Mouse (Mus musculus) embryo, embryonic 10.5 days (tissue): ENCODE measurements around the gene Slc7a11.

ENCODE experiments used
- DNase-seq: peaks from one replicate; pipeline ENCODE4 v3.0.0-alpha.2; 2015; ENCODE audit warnings: low spot score

Slc7a11 gene

DNA sequence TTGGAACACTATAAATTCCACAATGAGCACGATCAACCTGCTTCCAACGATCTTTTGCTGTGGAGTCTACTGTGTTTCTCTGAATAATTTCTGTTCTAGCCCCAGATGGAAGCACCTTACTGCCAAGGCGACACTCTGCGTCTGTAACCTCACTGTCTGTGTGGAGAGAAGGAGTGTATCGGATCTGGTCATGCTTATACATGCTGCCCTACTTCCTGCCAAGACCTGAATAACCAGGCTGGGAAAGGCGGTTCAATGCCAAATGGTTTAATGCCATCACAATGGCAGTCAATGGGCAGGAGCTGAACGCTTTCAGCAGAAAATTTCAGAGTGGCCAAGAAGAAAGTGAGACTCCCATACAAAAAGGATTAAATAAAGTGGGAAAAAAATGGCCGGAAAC lies 137.1 kb downstream of the Slc7a11 start:
- no peak for DNase-seq

DNA sequence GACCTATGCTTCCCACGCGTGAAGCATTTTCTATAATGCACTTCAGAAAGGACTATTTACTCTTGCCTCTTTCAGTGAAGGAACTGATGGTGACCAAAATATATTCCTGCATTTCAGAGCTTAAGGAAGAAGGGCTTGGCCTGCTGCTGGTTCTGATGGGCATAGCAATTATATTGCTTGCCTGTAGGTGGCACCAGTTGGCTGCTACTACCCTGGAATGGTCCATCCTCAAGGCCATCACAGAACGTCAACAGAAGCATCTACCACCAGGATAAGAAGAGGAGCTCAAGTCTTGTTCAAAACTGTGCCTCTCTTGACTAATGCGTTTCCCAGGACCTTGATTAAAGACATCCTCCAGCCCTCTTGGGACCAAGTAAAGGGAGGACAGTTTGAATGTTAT lies 139.3 kb downstream of the Slc7a11 start:
- DNase-seq, result peak; percentile 50

DNA sequence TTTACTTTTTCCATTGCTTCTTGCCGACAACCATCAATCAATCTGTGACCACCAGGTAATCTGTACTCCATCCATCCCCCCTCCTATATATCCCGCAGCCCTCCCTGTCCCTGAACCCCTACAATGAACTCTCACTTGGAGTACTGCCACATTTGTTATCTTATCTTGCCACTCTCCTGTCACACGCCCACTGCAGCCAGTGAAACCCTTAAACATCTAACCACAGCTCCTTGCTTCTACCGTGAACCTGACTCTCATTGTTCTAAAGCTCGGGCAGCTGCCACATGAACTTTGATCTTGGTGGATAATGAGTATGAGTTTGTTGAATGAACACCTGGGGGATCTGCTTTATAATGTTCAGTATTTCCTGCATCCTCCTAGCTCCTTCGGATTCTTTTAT lies 140.8 kb downstream of the Slc7a11 start:
- DNase-seq, result no peak

- peak; percentile 87 for DNase-seq
Measured at GRCm38 (mm10) chr3:50300952-50301303, 142.5 kb downstream of the Slc7a11 start.

DNA sequence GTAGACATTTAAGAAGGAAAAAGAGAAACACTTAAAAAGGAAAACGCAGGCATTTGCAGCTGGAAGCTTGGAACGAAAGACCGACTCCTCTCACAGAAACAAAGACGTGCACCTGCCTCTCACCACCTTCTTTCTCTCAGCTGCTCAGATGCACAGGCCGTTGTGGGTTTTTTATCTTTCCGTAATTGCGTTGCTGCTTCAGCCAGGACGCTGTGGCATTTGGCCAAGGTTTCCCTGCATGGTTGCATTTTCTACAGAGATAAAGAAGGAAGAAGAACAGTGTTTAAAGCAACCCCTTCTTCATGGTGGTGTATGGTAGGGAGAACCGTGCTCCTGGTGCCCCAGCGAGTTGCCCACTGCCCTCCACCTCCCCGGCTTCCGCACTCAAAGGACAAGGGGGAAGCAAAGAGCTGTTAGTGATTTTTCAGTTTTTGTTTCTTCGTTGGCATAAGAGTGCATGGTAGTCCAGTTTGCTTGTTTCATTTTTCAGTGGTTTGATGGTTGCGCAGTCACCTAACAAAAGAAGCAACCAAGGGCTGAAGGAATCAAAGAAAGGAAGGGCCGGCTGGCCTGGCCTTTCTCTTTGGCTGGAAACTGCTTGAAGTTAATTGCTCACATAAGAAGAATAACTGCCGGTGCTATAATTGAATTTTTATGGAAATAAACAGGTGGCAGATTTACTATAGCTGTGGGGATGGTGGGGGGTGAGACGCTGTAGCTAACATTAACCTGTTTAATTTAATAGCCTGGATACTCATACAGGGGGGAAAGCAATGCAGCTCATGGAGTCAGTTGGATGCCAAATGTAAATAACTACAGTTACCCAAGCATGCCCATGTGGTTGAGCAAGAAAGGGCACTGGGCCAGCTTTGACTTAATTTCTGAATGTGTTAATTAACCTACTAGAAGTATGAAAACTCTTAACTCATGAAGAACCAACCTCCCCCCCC lies 143.1 kb downstream of the Slc7a11 start:
- no peak for DNase-seq

GRCm38 (mm10) chr3:50298366-50298991 lies 144.9 kb downstream of the Slc7a11 start:
- no peak for DNase-seq

DNA sequence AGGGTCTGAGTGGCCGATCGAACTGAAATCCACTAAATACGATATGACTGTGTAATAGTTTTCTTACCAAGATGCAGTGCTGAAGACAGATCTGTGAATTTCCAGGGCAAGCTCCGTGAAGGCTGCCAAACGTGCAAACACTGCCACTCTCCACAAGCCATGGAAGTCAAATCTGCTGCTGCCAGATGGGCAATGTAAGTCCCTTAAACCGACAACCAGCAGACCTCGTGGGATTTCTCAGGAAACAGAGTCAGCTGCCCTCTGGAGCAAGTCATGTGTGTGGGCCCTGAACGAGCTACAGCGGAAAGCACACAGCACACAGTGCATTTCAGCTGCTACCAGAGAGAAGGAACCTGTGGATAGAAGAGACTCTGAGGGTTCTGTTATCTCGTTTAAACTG lies 146.5 kb downstream of the Slc7a11 start:
- peak; percentile 27 for DNase-seq

DNA sequence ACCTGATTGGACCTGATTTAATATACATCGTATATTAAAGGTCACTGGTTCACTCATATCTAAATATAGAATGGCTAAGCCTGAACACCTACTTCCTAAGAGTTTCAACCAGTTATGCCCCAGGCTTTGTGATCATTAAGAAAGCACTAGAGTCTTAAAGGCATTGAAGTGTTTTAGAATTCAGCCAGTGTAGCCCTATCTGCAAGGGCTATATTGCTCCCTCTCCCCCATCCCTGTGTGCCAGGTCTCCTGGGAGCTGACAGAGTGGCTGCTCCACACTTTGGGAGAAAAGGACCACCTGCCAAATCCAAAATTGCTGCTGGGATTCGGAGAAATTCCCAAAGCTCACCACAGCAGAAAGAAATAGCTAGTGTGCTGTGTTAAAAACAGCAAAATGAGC lies 168.4 kb downstream of the Slc7a11 start:
- DNase-seq, result no peak

GRCm38 (mm10) chr3:50272222-50272621 lies 171.2 kb downstream of the Slc7a11 start:
- no peak for DNase-seq

DNA sequence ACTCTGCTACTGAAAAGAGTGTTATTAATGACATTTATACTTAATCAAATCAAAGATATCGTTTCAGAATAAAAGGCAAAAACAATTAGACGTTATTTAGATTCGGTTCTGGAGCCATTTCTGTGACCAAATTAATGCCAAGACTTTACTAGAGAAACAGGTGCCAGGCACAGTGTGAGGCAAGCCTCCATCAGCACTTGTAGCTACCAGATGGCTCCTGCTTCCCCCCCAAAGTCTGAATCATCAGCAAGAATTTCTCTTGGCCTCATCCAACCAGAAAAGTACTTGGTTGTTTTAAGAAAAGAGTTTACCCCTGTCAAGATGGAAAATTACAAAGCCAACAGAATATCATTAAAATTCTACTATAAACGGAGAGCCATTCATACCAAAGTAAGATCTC lies 173.7 kb downstream of the Slc7a11 start:
- DNase-seq, result no peak

DNA sequence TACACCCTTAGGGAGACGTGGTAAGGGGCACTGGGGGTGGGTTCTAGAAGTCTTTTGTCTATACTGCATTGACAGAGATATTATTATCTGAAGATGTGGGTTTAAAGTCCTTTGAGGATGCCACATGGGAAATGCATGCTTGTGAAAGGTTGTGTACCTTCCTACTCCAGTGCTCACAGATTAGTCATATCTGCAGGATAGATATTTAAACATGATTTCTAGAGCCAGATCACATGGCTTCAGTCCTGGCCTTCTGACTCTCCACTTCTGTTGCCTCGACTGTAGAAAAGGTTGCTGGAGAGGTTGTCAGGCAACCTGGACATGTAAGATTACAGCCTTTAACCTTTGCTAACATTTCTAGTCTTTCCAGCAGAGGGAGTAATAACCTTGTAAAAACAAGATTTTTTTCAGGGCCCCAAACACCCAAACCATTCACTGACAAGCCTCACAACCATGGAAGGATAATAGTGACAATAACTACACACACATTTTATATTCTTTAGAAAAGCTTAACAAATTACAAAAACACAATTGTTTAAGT lies 180.8 kb downstream of the Slc7a11 start:
- DNase-seq, result peak; percentile 24

DNA sequence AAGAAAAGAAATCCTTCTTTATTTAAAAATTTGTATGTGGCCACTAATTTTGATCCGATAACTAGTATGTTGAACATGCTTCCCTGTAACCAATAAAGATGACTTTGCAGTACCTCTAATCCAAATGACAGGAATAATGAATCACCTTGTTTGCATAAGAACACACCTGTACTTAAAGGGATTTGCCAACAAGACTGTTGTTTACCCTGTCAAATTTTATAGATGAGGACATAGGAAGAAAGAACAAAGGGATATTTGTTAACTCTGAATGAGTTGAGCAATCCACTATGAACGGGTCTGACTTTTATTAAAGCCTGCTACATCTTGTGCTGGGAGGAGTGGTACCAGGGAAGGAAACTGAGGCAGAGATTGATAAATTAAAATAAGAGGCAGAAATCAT lies 181.3 kb downstream of the Slc7a11 start:
- no peak for DNase-seq

DNA sequence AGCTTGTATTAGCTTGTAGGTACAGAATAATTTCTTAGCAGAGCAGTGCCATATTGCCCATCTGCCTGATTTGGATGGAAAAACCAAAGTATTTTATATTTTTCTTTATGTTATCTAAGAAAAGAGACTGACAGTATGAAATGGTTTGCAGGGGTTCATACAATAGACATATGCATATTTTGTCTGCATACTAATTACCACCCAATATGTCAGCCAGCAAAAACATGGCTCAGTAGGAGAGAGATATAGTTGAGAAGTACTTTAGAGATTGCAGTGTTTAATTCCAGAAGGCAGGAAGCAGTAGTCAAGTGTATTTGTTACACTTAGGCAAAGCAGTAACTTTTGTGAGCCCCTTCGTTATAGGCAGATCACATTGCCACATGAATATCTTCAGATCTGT lies 182.7 kb downstream of the Slc7a11 start:
- DNase-seq, result no peak

- DNase-seq, result no peak
Measured at GRCm38 (mm10) chr3:50258852-50259251, 184.6 kb downstream of the Slc7a11 start.

GRCm38 (mm10) chr3:50249598-50250300 lies 193.7 kb downstream of the Slc7a11 start:
- DNase-seq, result no peak

DNA sequence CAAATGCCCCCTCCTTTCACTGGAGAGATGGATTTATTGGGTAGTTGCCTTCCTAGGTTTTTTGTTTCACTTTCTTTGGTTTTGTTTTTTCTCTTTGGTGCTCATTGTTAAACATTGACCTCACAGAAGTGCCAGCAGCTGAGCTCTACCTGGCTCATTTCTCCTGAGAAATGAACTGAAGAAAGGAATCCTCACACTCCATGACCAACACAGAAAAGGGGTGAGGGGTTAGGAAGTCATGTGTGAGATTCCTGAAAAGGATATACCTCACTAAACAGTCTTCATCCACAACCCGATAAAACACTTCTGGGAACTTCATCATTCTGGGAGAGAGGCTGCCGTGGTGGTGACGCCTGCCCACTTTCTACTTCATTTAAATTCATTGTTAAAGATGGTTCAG lies 207.4 kb downstream of the Slc7a11 start:
- no peak for DNase-seq

DNA sequence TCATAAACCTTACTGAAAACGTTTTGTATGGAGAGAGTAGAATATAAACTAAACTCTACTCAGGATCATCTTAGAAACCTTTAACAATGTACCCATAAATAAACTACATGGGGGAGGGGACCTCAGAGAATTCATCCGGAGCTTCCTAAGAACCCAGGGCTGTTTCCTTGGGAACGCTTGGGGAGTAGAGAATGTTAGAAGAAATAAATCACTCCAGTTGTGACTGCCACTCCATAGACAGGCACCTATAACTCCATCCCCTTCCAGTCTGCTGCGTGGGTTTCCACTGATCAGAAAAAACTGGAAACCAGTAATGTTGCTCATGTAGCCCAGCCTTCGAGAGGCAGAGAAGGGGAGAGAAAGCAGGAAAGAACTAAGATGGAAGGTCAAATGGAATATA lies 210.3 kb downstream of the Slc7a11 start:
- peak; percentile 34 for DNase-seq

DNA sequence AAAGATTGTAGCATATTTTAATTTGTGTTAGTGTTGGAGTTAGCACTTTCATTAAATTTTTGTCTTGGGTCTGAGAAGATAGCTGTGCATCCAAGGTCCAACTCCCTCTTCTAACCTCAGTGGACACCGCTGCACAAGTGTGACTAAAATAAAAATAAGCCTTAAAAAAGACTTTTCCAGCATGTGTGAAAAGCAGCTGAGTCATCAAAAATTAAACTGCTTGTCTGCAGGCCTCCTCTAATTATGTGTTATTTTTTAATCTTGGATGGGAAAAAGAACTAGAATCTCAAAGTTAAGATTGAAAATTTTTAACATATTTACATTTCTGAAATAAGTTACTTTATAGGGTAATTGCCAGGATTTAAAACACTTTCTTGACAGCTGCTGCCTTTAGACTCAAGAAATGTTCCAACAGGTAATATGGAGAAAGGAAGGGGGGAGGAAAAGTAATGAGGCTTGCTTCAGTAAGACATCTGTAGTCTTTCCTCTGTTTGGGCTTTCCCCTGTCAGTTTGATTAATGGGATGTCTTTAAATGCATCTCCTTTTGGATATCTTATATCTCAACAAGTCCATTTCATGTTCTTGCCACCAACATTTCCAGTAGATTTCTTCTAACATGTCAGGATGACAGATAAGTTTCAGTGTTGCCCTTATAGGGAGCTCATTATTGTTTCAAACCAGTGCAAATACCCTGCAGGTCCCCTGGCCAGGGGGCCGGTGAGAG lies 218.9 kb downstream of the Slc7a11 start:
- DNase-seq, result peak; percentile 6

DNA sequence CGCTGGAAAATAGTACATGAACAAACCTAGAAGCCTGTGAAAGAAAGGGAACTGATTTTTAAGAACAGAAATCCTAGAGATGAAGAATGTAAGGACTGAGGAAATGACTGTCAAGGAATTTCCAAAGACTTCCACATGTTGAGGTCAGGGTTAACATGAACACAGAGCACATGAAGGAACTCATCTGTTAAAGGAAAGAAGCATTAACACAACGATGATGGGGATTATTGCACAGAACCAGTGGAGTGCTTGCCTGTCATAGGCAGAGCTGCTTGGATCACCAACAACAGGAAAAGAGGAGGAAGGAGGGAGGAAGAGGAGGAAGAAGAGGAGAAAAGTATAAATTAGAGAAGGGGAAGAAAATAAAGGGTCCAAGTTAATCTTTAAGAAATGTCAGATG lies 223.0 kb downstream of the Slc7a11 start:
- no peak for DNase-seq

DNA sequence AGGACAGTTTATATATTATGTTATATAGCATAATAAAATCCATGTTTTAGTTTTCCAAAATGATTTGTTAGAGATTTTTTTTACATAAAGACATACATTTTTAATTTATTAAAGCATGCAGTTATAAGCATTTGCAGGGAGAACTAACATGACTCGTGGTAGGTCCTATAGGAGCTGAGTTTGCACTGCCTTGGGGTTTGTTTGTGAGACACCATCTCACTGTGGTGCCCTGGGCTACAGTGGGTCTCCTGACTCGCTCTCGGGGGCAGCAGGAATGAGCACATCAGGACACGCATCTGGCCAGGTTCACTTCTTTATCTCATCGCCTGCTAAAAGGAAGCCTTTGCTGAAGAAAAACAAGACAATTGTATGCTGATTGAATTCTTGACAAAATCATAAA lies 257.0 kb downstream of the Slc7a11 start:
- DNase-seq, result no peak

- no peak for DNase-seq
Measured at GRCm38 (mm10) chr3:50185879-50186278, 257.5 kb downstream of the Slc7a11 start.

DNA sequence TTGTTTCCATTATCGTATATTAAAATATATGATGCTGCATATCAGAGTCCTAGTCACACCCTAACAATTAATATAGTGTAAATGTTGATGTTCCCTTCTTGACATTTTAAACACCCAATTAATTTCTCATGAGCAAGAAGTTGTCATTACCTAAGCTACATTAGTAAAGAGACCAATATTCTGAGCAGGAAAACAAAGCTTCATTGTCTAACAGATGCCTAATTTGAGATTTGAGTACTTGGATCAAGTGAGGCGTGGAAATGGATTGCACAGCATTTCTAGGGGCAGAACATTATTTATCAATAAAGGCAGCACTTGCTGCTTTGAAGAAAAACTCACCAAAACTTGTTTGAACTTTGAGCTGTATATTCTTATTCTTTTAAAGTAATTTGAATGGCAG lies 282.7 kb downstream of the Slc7a11 start:
- no peak for DNase-seq
